Mouse (Mus musculus) neutrophil, adult 65 days (primary cell): ENCODE measurements around the gene Erp44. TPM values are rescaled to one million over a fixed set of nuclear protein-coding genes. Genes with fewer than 3 reads are reported as not detected.

ENCODE experiments used
- total RNA-seq: library from RNA; stranded (reverse); gene quantifications from 2 replicates; pipeline ENCODE4 v1.2.4, GENCODE M21; 2023

Gene Erp44
- total RNA-seq, result 33.9 and 35.2 TPM in 2 replicates

GRCm38 (mm10) chr4:48279498-48280134 is at the start of gene Erp44, which contains the start of gene Invs:
Gene Erp44 (minus strand): TSS chr4:48279558.
Gene Invs (plus strand): TSS chr4:48279760.

Other genes starting within 250 kb of the Erp44 start
- 4.5 and 7.4 TPM in 2 replicates for gene Nr4a3, start 234.4 kb downstream of the Erp44 start, total RNA-seq
- gene Stx17, start 154.6 kb downstream of the Erp44 start, total RNA-seq, result 45.7 and 61.0 TPM in 2 replicates
- 2.7 and 3.3 TPM in 2 replicates for gene Invs, start 202 bp upstream of the Erp44 start, total RNA-seq
- gene Tex10, start 193.9 kb upstream of the Erp44 start, total RNA-seq, result 33.3 and 58.6 TPM in 2 replicates